Mouse (Mus musculus): ENCODE results near the gene Ccdc188. TPM values are rescaled to one million over a fixed set of nuclear protein-coding genes. Genes with fewer than 3 reads are reported as not detected.

Gene Ccdc188
- polyA plus RNA-seq, 1 experiment: not detected

GRCm38 (mm10) chr16:18227187-18227586 lies 9.5 kb downstream of the Ccdc188 start:
- DNase-seq (ENCODE audit: low read depth): no peak
- TF ChIP-seq CTCF (IDR thresholded peaks at IDR 0.05; ENCODE audit: borderline replicate concordance, extremely low read depth, insufficient read depth, insufficient read length): no peak
- TF ChIP-seq POLR2A (IDR thresholded peaks at IDR 0.05; ENCODE audit: borderline replicate concordance, extremely low read depth, insufficient read depth, insufficient read length, poor library complexity, severe bottlenecking): no peak

DNA sequence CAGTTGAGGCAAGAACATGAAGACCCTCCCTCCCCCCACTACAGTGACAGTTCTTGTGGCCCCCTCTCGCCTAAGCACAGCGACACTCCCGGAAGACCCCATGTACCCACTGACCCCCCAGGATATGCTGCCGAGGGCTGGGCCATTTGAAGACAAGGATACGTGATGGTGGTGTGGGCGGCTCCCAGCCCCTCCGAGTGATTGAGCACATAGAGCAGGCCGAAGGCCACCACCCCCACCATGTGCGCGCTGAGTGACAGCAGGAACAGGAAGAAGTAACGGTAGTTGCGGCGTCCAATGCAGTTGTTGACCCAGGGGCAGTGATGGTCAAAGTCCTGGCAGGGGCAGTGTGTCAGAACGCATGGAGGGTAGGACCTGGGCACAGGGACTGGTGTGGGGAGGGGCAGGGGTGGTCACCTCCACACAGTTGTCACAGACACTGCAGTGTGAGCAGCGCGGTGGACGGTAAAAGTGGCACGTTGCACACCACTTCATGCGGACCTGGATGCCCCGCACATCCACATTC lies 10.3 kb downstream of the Ccdc188 start:
- DNase-seq (ENCODE audit: low read depth): no peak
- TF ChIP-seq POLR2A (IDR thresholded peaks at IDR 0.05; ENCODE audit: borderline replicate concordance, extremely low read depth, insufficient read depth, insufficient read length, poor library complexity, severe bottlenecking) (no peak), CTCF (IDR thresholded peaks at IDR 0.05; ENCODE audit: borderline replicate concordance, extremely low read depth, insufficient read depth, insufficient read length) (no peak)

GRCm38 (mm10) chr16:18228856-18229255 lies 11.2 kb downstream of the Ccdc188 start:
- DNase-seq (ENCODE audit: low read depth): no peak
- TF ChIP-seq POLR2A (IDR thresholded peaks at IDR 0.05; ENCODE audit: borderline replicate concordance, extremely low read depth, insufficient read depth, insufficient read length, poor library complexity, severe bottlenecking) (no peak), CTCF (IDR thresholded peaks at IDR 0.05; ENCODE audit: borderline replicate concordance, extremely low read depth, insufficient read depth, insufficient read length) (no peak)

DNA sequence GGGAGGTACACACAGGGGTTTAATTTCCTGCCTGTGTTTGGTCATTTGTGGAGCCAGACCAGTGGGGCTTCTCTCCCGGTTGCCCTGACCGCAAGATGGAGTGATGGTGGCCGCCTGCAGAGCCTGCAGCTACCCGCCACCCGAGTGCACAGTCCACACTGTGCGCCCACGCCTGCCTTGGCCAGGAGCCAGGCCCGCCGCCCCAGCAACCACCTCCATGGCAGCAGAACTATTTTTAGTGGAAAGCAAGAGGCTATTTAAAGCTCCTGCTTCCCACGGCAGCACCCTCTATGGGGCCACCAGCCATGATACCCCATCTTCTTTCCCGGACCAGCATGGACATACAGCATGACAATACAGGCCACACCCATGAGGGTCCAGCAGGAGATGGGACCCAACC lies 11.9 kb downstream of the Ccdc188 start:
- no peak for DNase-seq (ENCODE audit: low read depth)
- TF ChIP-seq CTCF (IDR thresholded peaks at IDR 0.05; ENCODE audit: borderline replicate concordance, extremely low read depth, insufficient read depth, insufficient read length): no peak
- TF ChIP-seq POLR2A (IDR thresholded peaks at IDR 0.05; ENCODE audit: borderline replicate concordance, extremely low read depth, insufficient read depth, insufficient read length, poor library complexity, severe bottlenecking): no peak

DNA sequence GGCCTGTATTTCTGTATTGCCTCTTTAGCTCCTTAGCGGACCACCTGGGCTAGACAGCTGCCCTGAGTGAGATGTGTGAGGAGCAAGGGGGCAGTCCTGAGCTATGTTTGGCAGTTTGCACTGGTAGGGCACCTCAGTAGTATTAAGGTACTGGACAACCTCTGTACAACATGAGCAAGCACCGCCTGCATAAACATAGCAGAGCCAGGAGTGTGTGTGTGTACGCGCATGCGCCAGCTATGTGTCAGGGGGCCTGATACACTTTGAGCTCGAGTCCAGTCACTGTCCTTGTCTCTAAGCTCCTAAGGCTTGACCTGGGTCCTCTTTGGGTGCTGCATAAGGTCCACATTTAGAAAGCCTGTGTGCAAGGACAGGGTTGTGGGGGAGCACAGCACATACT lies 12.9 kb downstream of the Ccdc188 start:
- DNase-seq (ENCODE audit: low read depth): no peak

DNA sequence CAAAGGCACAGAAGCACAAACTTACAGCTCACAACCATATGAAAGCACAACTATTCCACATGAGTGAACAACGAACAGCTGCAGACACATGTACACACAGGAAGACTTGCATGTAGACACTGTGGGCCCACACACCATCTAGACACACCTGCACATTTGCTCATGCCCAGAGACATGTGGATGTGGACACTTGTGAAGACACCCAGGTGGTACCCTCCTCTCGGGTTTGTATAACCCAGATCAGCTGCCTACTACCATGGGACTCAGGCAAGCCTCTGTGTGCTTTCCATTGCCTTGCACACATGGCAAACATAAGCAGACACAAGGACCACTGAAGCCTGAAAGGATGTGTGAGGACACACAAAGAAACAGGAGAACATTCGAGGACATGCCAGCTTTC lies 13.4 kb downstream of the Ccdc188 start:
- TF ChIP-seq POLR2A (IDR thresholded peaks at IDR 0.05; ENCODE audit: borderline replicate concordance, extremely low read depth, insufficient read depth, insufficient read length, poor library complexity, severe bottlenecking): no peak
- DNase-seq (ENCODE audit: low read depth): no peak

More for the DNA sequence above, 12.9 kb downstream of the Ccdc188 start:
- TF ChIP-seq POLR2A (IDR thresholded peaks at IDR 0.05; ENCODE audit: borderline replicate concordance, extremely low read depth, insufficient read depth, insufficient read length, poor library complexity, severe bottlenecking): no peak
- no peak for TF ChIP-seq CTCF (IDR thresholded peaks at IDR 0.05; ENCODE audit: borderline replicate concordance, extremely low read depth, insufficient read depth, insufficient read length)

- no peak for DNase-seq (ENCODE audit: low read depth)
- TF ChIP-seq CTCF (IDR thresholded peaks at IDR 0.05; ENCODE audit: borderline replicate concordance, extremely low read depth, insufficient read depth, insufficient read length) (no peak), POLR2A (IDR thresholded peaks at IDR 0.05; ENCODE audit: borderline replicate concordance, extremely low read depth, insufficient read depth, insufficient read length, poor library complexity, severe bottlenecking) (no peak)
Measured at GRCm38 (mm10) chr16:18231451-18231850, 13.8 kb downstream of the Ccdc188 start.

DNA sequence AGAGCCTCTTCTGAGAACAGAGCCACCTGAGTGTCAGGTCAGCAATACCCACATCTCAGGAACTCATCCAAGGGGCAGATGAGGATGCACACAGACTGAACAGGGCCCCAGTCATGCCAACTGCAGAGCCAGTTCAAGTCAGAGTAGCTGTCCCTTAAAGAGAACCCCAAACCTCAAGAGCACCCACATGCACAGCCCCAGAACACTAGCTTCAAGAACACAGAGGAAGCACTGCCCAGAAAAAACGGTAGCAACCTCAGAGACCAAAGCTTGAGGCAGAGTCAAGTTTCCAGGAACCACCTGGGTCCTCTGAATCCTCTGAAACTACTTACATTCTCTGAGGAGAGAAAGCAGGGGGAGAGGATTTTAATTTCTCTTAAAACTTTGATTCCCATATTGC lies 15.8 kb downstream of the Ccdc188 start:
- TF ChIP-seq POLR2A (IDR thresholded peaks at IDR 0.05; ENCODE audit: borderline replicate concordance, extremely low read depth, insufficient read depth, insufficient read length, poor library complexity, severe bottlenecking) (no peak), CTCF (IDR thresholded peaks at IDR 0.05; ENCODE audit: borderline replicate concordance, extremely low read depth, insufficient read depth, insufficient read length) (no peak)
- no peak for DNase-seq (ENCODE audit: low read depth)

DNA sequence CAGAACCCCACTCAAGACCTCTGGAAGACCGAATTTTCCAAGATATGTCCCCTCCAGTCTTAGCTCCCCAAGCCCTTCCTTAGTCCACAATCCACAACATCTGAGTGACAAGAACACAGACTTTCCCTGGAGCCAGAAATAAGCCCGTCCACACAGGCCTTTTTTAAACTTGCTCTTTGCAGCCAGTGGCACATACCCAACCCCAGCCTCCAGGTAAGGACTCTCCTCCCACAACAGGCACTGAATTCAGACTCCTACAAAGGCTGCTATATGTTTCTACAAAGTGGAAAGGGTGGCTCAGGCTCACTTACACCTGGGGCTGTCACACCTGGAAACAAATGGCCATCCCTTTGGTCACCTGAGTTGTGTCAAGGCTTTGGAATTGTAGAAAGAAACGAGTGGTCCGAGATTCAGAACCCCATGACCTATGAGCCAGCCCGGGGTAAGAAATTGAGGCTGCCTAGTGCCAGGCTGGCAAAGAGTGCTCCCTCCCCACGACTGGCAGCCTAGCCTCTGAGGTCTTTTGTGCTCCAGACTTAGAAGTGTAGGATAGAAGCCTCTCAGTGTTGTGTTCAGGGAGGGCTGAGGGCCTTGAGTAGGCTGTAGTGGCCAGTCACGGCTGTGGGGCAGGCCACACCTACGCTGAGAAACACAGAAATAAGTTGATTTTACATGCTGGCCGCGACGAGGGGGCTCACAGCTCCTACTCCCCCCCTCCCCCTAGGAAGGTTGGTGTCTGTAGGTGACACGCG lies 16.4 kb downstream of the Ccdc188 start:
- TF ChIP-seq CTCF (IDR thresholded peaks at IDR 0.05; ENCODE audit: borderline replicate concordance, extremely low read depth, insufficient read depth, insufficient read length) (no peak), POLR2A (IDR thresholded peaks at IDR 0.05; ENCODE audit: borderline replicate concordance, extremely low read depth, insufficient read depth, insufficient read length, poor library complexity, severe bottlenecking) (no peak)
- DNase-seq (ENCODE audit: low read depth): peak; percentile 32

- DNase-seq (ENCODE audit: low read depth): peak; percentile 90
- TF ChIP-seq CTCF (IDR thresholded peaks at IDR 0.05; ENCODE audit: borderline replicate concordance, extremely low read depth, insufficient read depth, insufficient read length) (no peak), POLR2A (IDR thresholded peaks at IDR 0.05; ENCODE audit: borderline replicate concordance, extremely low read depth, insufficient read depth, insufficient read length, poor library complexity, severe bottlenecking) (peak; percentile 48)
Measured at GRCm38 (mm10) chr16:18234671-18235388, 17.2 kb downstream of the Ccdc188 start, which contains the start of gene Zdhhc8. Zdhhc8 (minus strand) TSS chr16:18235136.

- TF ChIP-seq POLR2A (IDR thresholded peaks at IDR 0.05; ENCODE audit: borderline replicate concordance, extremely low read depth, insufficient read depth, insufficient read length, poor library complexity, severe bottlenecking) (no peak), CTCF (IDR thresholded peaks at IDR 0.05; ENCODE audit: borderline replicate concordance, extremely low read depth, insufficient read depth, insufficient read length) (no peak)
- DNase-seq (ENCODE audit: low read depth): peak; percentile 93
Measured at GRCm38 (mm10) chr16:18235389-18236065, 17.8 kb downstream of the Ccdc188 start.
